Mouse (Mus musculus) bone marrow, adult 2 months (tissue): ENCODE data around the gene Slit3. TPM values are rescaled to one million over a fixed set of nuclear protein-coding genes. Genes with fewer than 3 reads are reported as not detected.

ENCODE experiments used
- H3K27ac ChIP-seq: fragments of 200-500 bp; 2 replicates; pipeline ENCODE4 v1.5.1; 2012; ENCODE audit warnings: low read depth, mild to moderate bottlenecking, control low read depth, inconsistent platforms, low read length; ENCODE audit not compliant: control insufficient read depth, poor library complexity, insufficient read depth
- H3K4me1 ChIP-seq: fragments of 200-500 bp; 2 replicates; pipeline ENCODE4 v1.6.1; 2011; ENCODE audit warnings: low read length; ENCODE audit not compliant: control insufficient read depth, insufficient read depth
- H3K4me3 ChIP-seq: fragments of 200-500 bp; replicated peaks from 2 replicates; pipeline ENCODE3; 2011; ENCODE audit warnings: mild to moderate bottlenecking, low read depth, low read length, control low read depth; ENCODE audit not compliant: control insufficient read depth
- CTCF ChIP-seq: fragments of 200-500 bp; IDR thresholded peaks from 2 replicates; pipeline ENCODE4 v1.5.1; 2011; ENCODE audit warnings: low read length, control low read depth; ENCODE audit not compliant: control insufficient read depth, insufficient read depth
- POLR2A ChIP-seq: fragments of 200-500 bp; IDR thresholded peaks from 2 replicates; pipeline ENCODE4 v1.6.1; 2011; ENCODE audit warnings: low read depth, mild to moderate bottlenecking, control low read depth, low read length, borderline replicate concordance; ENCODE audit not compliant: control insufficient read depth
- WGBS: fragments of 180-500 bp; shearing (Covaris S2); methylation state at CpG from one replicate; pipeline ENCODE4 v1.1.7; 2018; 5-methylcytosine and 5-hydroxymethylcytosine counted together
- polyA plus RNA-seq: library from polyadenylated mRNA; stranded (reverse); fragments of >200 nt; gene quantifications from 2 replicates; pipeline ENCODE4 v1.2.4, GENCODE M21; 2011; ENCODE audit warnings: low replicate concordance; ENCODE audit not compliant: missing spikeins, insufficient read depth, insufficient read length

The Slit3 gene
- polyA plus RNA-seq, 1 experiment, result 2.0 TPM

- Histone ChIP-seq H3K4me3 (no peak overlapping the region), H3K27ac (no peak overlapping the region), H3K4me1 (no peaks in the 10 kb centered on the region)
- WGBS, result 76% methylated on average over 6 of the region's 6 CpGs
- TF ChIP-seq POLR2A, result no peak
- no peak for TF ChIP-seq CTCF
These were observed 345.7 kb downstream of the Slit3 start for GRCm38 (mm10) chr11:35466701-35467100.

GRCm38 (mm10) chr11:35468847-35469246, 347.8 kb downstream of the Slit3 start:
- no peak overlapping the region for H3K27ac ChIP-seq
- no peaks in the 10 kb centered on the region for H3K4me1 ChIP-seq
- no peak overlapping the region for H3K4me3 ChIP-seq
- 82% methylated on average over 7 of the region's 7 CpGs for WGBS
- TF ChIP-seq CTCF (no peak), POLR2A (no peak)

- TF ChIP-seq POLR2A (no peak), CTCF (no peak)
- Histone ChIP-seq H3K27ac (no peak overlapping the region), H3K4me1 (no peaks in the 10 kb centered on the region), H3K4me3 (no peak overlapping the region)
- 74% methylated on average over 4 of the region's 4 CpGs for WGBS
These were observed 348.9 kb downstream of the Slit3 start for GRCm38 (mm10) chr11:35469940-35470339.

- H3K27ac ChIP-seq, result no peak overlapping the region
- H3K4me3 ChIP-seq, result no peak overlapping the region
- no peak for TF ChIP-seq POLR2A
- no peak for TF ChIP-seq CTCF
- WGBS, result 78% methylated on average over 5 of the region's 5 CpGs
- no peaks in the 10 kb centered on the region for H3K4me1 ChIP-seq
These were observed 349.8 kb downstream of the Slit3 start for GRCm38 (mm10) chr11:35470853-35471252.

- TF ChIP-seq POLR2A, result no peak
- no peak for TF ChIP-seq CTCF
- 77% methylated on average over 11 of the region's 11 CpGs for WGBS
- no peak overlapping the region for H3K4me3 ChIP-seq
- no peak overlapping the region for H3K27ac ChIP-seq
- H3K4me1 ChIP-seq, result no peaks in the 10 kb centered on the region
These were observed 352.0 kb downstream of the Slit3 start for GRCm38 (mm10) chr11:35472842-35473616.

- Histone ChIP-seq H3K4me3 (no peak overlapping the region), H3K4me1 (no peaks in the 10 kb centered on the region), H3K27ac (no peak overlapping the region)
- 76% methylated on average over 5 of the region's 5 CpGs for whole genome bisulfite sequencing
- TF ChIP-seq POLR2A, result no peak
- no peak for TF ChIP-seq CTCF
These were observed 352.6 kb downstream of the Slit3 start for GRCm38 (mm10) chr11:35473617-35473996.

GRCm38 (mm10) chr11:35480146-35480545, 359.1 kb downstream of the Slit3 start:
- 72% methylated on average over 8 of the region's 8 CpGs for WGBS
- Histone ChIP-seq H3K4me3 (no peak overlapping the region), H3K27ac (no peak overlapping the region), H3K4me1 (no peaks in the 10 kb centered on the region)
- no peak for TF ChIP-seq POLR2A
- no peak for TF ChIP-seq CTCF

- H3K4me1 ChIP-seq, result no peaks in the 10 kb centered on the region
- H3K4me3 ChIP-seq, result no peak overlapping the region
- H3K27ac ChIP-seq, result no peak overlapping the region
- TF ChIP-seq CTCF, result no peak
- TF ChIP-seq POLR2A, result no peak
- whole genome bisulfite sequencing, result 43% methylated on average over 9 of the region's 9 CpGs
These were observed 360.8 kb downstream of the Slit3 start for GRCm38 (mm10) chr11:35481611-35482363.

- 82% methylated on average over 5 of the region's 5 CpGs for WGBS
These were observed 366.9 kb downstream of the Slit3 start for GRCm38 (mm10) chr11:35487966-35488365.

More at GRCm38 (mm10) chr11:35487966-35488365, 366.9 kb downstream of the Slit3 start:
- H3K27ac ChIP-seq, result no peak overlapping the region
- H3K4me3 ChIP-seq, result no peak overlapping the region
- TF ChIP-seq POLR2A (no peak), CTCF (no peak)
- H3K4me1 ChIP-seq, result no peaks in the 10 kb centered on the region
